In genomic region chr5:73402911-73403310, GRCm38 (mm10) we compare ENCODE assay signal across 17 mouse cellular contexts. TPM values are rescaled to one million over a fixed set of nuclear protein-coding genes. Genes with fewer than 3 reads are reported as not detected.
"Had no signal": no experiment of that assay in that cellular context is flagged by ENCODE, and none has a peak within 500 bp of the region (broad histone marks: within the 10 kb centered on the region; RNA-seq: fewer than 3 reads in every experiment).

No protein-coding gene starts in this region.

- ATAC-seq: midbrain, embryonic 13.5 days; midbrain, embryonic 15.5 days had no signal

- H3K27ac ChIP-seq: macrophage; midbrain, embryonic 13.5 days; midbrain, embryonic 15.5 days; neural tube, embryonic 12.5 days; stomach, embryonic 15.5 days; stomach, postnatal 0 days had no signal

- H3K9me3 ChIP-seq: midbrain, embryonic 13.5 days; midbrain, embryonic 15.5 days; neural tube, embryonic 12.5 days; stomach, embryonic 15.5 days had no signal

- H3K36me3 ChIP-seq: midbrain, embryonic 13.5 days; midbrain, embryonic 15.5 days; neural tube, embryonic 12.5 days; stomach, embryonic 15.5 days had no signal

- DNase-seq: lung, adult 18-20 months; lung, embryonic 14.5 days; lung, postnatal 10 days; lung, postnatal 36 days; right cerebral cortex, postnatal 14 days; thymus, adult 2 months; thymus, postnatal 25 days; thymus, postnatal 4 days had no signal

- H3K9ac ChIP-seq: lung, embryonic 14.5 days; midbrain, embryonic 13.5 days; midbrain, embryonic 15.5 days; neural tube, embryonic 12.5 days; stomach, embryonic 15.5 days had no signal

- H3K4me2 ChIP-seq: lung, embryonic 14.5 days; midbrain, embryonic 11.5 days; midbrain, embryonic 13.5 days; midbrain, embryonic 15.5 days; neural tube, embryonic 12.5 days; stomach, embryonic 15.5 days had no signal

- H3K4me3 ChIP-seq: megakaryocyte, embryonic 14.5 days; midbrain, embryonic 13.5 days; midbrain, embryonic 15.5 days; neural tube, embryonic 12.5 days; stomach, embryonic 15.5 days had no signal

RNA-seq across cellular contexts. Expression of gene Cwh43, which starts 3.0 kb away (rescaled TPM):
- polyA plus RNA-seq: lung, embryonic 14.5 days; macrophage; midbrain, embryonic 11.5 days; midbrain, embryonic 13.5 days; neural tube, embryonic 12.5 days; spleen, adult 2 months had no signal
